Mouse (Mus musculus) hindbrain, embryonic 15.5 days (tissue): ENCODE measurements around the gene Pdzd3. TPM values are rescaled to one million over a fixed set of nuclear protein-coding genes. Genes with fewer than 3 reads are reported as not detected.

ENCODE experiments used
- ATAC-seq: fragments of 200-750 bp; cut with Nextera tagmentation; 2 replicates; pipeline ENCODE4 v1.8.0; 2017; ENCODE audit warnings: low read depth, moderate number of reproducible peaks, moderate TSS enrichment; ENCODE audit not compliant: low FRiP score
- H3K27ac ChIP-seq: fragments of 300-500 bp; sonication (generic); replicated peaks from 2 replicates; pipeline ENCODE4 v1.5.1; 2015; ENCODE audit warnings: mild to moderate bottlenecking, inconsistent platforms
- H3K27me3 ChIP-seq: fragments of 300-500 bp; sonication (generic); 2 replicates; pipeline ENCODE4 v1.6.1; 2015; ENCODE audit warnings: control low read depth, inconsistent platforms
- H3K36me3 ChIP-seq: fragments of 300-500 bp; sonication (generic); 2 replicates; pipeline ENCODE4 v1.6.1; 2015; ENCODE audit warnings: control low read depth, inconsistent platforms
- H3K4me1 ChIP-seq: fragments of 300-500 bp; sonication (generic); replicated peaks from 2 replicates; pipeline ENCODE4 v1.6.1; 2015; ENCODE audit warnings: control low read depth, inconsistent platforms
- H3K4me2 ChIP-seq: fragments of 300-500 bp; sonication (generic); 2 replicates; pipeline ENCODE4 v1.6.1; 2015; ENCODE audit warnings: moderate library complexity, mild to moderate bottlenecking, inconsistent platforms
- H3K4me3 ChIP-seq: fragments of 300-500 bp; sonication (generic); 2 replicates; pipeline ENCODE4 v1.5.1; 2015; ENCODE audit warnings: mild to moderate bottlenecking, inconsistent platforms
- H3K9ac ChIP-seq: fragments of 300-500 bp; sonication (generic); 2 replicates; pipeline ENCODE4 v1.6.1; 2015; ENCODE audit warnings: inconsistent platforms
- H3K9me3 ChIP-seq: fragments of 300-500 bp; sonication (generic); 2 replicates; pipeline ENCODE4 v1.6.1; 2016; ENCODE audit warnings: control low read depth, inconsistent platforms
- WGBS: fragments of 180-500 bp; shearing (Covaris S2); methylation state at CpG from one replicate; pipeline ENCODE4 v1.1.7; 2015; 5-methylcytosine and 5-hydroxymethylcytosine counted together
- polyA plus RNA-seq: library from polyadenylated mRNA; unstranded; fragments of >200 nt; fragmentation: Nextera tagmentation; extraction: Ambion mirVana; gene quantifications from 2 replicates; pipeline ENCODE4 v1.2.1, GENCODE M21; 2015

Pdzd3 gene
- polyA plus RNA-seq, 1 experiment from 2014 or later: 0.87 TPM

DNA sequence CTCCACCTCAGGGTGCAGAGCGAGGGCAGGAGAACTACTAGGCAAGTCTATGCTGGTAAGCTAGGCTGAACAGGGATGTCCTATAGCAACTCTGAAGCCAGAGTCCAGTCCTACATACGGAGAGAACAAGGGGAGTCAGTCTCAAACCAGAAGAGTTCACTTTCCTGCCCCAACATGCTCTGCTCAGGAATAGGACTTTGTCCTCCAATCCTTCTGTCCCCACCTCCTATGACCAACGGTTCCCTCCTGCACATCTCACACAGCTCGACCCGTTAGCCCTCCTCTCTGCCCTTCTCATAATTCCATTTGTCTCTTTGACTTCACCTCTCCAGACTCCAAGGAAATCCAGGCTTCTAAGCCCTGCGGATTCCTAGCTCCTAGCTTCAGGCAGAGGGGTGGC is 3.4 kb downstream of the Pdzd3 start:
- Histone ChIP-seq H3K27ac (no peak overlapping the region), H3K27me3 (no peaks in the 10 kb centered on the region), H3K4me1 (peaks cover 12% of the 10 kb centered on the region; the same call in 1 of the 2 replicates), H3K36me3 (no peaks in the 10 kb centered on the region), H3K4me2 (no peak overlapping the region), H3K9me3 (no peaks in the 10 kb centered on the region), H3K4me3 (no peak overlapping the region), H3K9ac (no peak overlapping the region)
- 84% methylated on average over 6 of the region's 6 CpGs for WGBS
- ATAC-seq: no peak

DNA sequence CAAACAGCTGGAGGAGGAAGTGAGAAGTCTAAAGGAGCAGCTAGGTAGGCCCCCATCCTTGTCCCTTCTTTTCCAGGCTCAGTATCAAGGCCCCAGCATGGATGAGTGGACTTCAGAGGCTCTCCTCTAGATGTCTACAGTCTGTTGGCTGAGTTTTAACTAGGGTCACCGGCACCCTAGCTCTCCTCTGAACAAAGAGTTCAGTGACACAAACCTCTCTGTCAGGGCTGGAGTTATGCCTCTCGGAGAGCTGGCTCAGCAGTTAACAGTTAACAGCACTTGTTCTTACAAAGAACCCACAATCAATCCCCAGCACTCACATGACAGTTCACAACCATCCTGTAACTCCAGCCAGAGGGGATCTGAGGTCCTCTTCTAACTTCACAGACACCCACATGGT is 7.7 kb downstream of the Pdzd3 start:
- Histone ChIP-seq H3K27ac (no peak overlapping the region), H3K4me2 (no peak overlapping the region), H3K4me3 (no peak overlapping the region), H3K9me3 (no peaks in the 10 kb centered on the region), H3K27me3 (no peaks in the 10 kb centered on the region), H3K9ac (no peak overlapping the region), H3K36me3 (no peaks in the 10 kb centered on the region), H3K4me1 (0 out of 2 replicates have a peak, but pooled peaks cover 2% of the 10 kb centered on the region)
- no peak for ATAC-seq
- 52% methylated on average over 2 of the region's 2 CpGs for WGBS

GRCm38 (mm10) chr9:44241418-44241817 is 9.9 kb downstream of the Pdzd3 start:
- Histone ChIP-seq H3K27ac (no peak overlapping the region), H3K9ac (no peak overlapping the region), H3K4me1 (0 out of 2 replicates have a peak, but pooled peaks cover 2% of the 10 kb centered on the region), H3K27me3 (no peaks in the 10 kb centered on the region), H3K4me3 (no peak overlapping the region), H3K9me3 (no peaks in the 10 kb centered on the region), H3K4me2 (no peak overlapping the region), H3K36me3 (no peaks in the 10 kb centered on the region)
- WGBS: 74% methylated on average over 9 of the region's 9 CpGs
- ATAC-seq: no peak

- H3K36me3 ChIP-seq: no peaks in the 10 kb centered on the region
- H3K27ac ChIP-seq: no peak overlapping the region
- H3K4me2 ChIP-seq: no peak overlapping the region
- no peaks in the 10 kb centered on the region for H3K9me3 ChIP-seq
- ATAC-seq: no peak
- H3K27me3 ChIP-seq: no peaks in the 10 kb centered on the region
- 41% methylated on average over 5 of the region's 5 CpGs for WGBS
- H3K4me1 ChIP-seq: 0 out of 2 replicates have a peak, but pooled peaks cover 2% of the 10 kb centered on the region
- no peak overlapping the region for H3K4me3 ChIP-seq
- no peak overlapping the region for H3K9ac ChIP-seq
Measured at GRCm38 (mm10) chr9:44240911-44241310, 10.4 kb downstream of the Pdzd3 start.

DNA sequence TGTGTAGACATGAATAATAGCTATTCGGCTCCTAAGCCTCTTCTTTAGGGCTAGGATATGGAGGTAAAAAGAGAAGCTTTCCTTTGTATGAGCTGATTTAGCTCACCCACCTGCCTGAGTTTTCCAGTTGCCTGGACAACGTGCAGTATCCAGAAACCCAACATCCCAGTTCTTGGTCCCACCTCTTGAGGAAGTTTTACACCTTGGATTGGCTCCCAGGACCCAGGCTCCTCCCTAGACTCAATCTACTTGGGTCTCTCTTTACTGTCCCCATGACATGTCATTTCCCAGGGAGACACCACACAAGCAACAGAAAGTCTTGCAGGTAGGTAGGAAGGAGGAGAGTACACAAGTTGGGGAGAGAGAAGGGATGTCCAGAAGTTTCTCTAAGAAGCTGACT is 10.9 kb downstream of the Pdzd3 start, which contains the start of gene Ccdc153:
Gene Ccdc153, plus strand, starts transcription at position 278 of the 400 bp plus-strand sequence.
- WGBS: 61% methylated on average over 2 of the region's 2 CpGs
- Histone ChIP-seq H3K4me3 (no peak within 1 kb of the TSS), H3K4me2 (no peak within 1 kb of the TSS), H3K36me3 (no peaks in the 10 kb centered on the region), H3K27me3 (no peaks in the 10 kb centered on the region), H3K27ac (no peak within 1 kb of the TSS), H3K9ac (no peak within 1 kb of the TSS), H3K4me1 (0 out of 2 replicates have a peak, but pooled peaks cover 2% of the 10 kb centered on the region), H3K9me3 (no peaks in the 10 kb centered on the region)
- no peak for ATAC-seq

GRCm38 (mm10) chr9:44239447-44239846 is 11.8 kb downstream of the Pdzd3 start:
- 9% methylated on average over 5 of the region's 5 CpGs for WGBS
- no peak for ATAC-seq
- no peak overlapping the region for H3K4me3 ChIP-seq

DNA sequence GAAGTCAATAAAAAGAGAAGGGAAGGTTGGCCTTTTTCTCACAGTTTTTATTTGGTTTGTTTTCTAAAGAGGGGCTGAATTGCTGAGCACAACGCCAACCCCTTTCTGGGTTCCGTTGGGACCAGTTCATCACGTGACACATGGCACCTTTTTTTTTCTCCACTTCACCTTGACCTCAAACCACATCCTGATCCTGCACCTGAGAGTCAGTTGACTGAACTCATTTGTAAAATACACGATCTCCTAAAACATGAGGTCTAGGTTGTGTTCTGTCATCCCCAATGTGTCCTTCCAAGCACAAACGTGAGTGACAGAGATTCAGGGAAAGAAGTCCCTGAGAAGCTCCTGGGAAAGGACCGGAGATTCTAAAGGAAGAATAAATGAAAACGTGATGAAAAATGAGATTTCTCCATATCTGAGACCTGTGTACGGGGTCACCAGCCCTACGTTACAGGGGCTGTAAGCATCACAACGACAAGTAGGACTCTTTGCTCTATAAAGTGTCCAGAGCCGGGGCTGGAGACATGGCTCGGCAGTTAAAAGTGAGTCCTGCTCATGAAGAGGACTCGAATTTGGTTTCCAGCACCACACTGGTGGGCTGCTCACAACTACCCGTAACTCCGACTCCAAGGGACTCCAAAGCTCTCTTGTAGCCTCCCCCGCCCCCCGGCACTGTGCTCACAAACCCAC is 12.6 kb downstream of the Pdzd3 start:
- WGBS: 83% methylated on average over 17 of the region's 17 CpGs
- H3K9ac ChIP-seq: no peak overlapping the region
- no peak overlapping the region for H3K4me3 ChIP-seq
- no peaks in the 10 kb centered on the region for H3K36me3 ChIP-seq
- H3K4me1 ChIP-seq: peaks cover 10% of the 10 kb centered on the region
- H3K4me2 ChIP-seq: no peak overlapping the region
- ATAC-seq: no peak
- H3K27me3 ChIP-seq: no peaks in the 10 kb centered on the region
- H3K27ac ChIP-seq: no peak overlapping the region
- H3K9me3 ChIP-seq: no peaks in the 10 kb centered on the region

More at GRCm38 (mm10) chr9:44239447-44239846, 11.8 kb downstream of the Pdzd3 start:
- H3K4me1 ChIP-seq: peaks cover 7% of the 10 kb centered on the region
- H3K27ac ChIP-seq: no peak overlapping the region
- H3K4me2 ChIP-seq: no peak overlapping the region
- H3K9ac ChIP-seq: no peak overlapping the region
- no peaks in the 10 kb centered on the region for H3K36me3 ChIP-seq
- H3K9me3 ChIP-seq: no peaks in the 10 kb centered on the region
- no peaks in the 10 kb centered on the region for H3K27me3 ChIP-seq

DNA sequence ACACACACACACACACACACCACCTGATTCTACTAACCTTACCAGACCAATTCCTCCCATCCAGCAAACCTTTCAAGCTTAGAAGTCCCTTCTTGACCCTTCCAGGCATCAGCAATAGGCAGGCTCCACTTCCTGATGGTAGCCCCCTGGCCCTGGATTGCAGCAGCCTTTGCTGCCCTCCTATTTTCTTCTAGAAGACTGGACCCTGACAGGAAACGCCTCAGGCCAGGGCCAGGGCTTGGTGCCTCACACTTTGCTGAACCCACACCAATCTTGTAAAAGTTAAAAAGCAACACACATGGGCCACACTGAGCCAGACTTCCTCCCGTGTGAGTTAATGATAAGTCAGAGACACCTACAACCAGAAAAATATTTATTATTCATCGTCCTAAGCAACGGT is 14.1 kb downstream of the Pdzd3 start:
- H3K4me3 ChIP-seq: no peak overlapping the region
- peaks cover 18% of the 10 kb centered on the region for H3K4me1 ChIP-seq
- no peak for ATAC-seq
- H3K9ac ChIP-seq: no peak overlapping the region
- WGBS: 82% methylated on average over 4 of the region's 4 CpGs
- no peak overlapping the region for H3K4me2 ChIP-seq
- no peak overlapping the region for H3K27ac ChIP-seq
- H3K9me3 ChIP-seq: no peaks in the 10 kb centered on the region
- no peaks in the 10 kb centered on the region for H3K36me3 ChIP-seq
- no peaks in the 10 kb centered on the region for H3K27me3 ChIP-seq

DNA sequence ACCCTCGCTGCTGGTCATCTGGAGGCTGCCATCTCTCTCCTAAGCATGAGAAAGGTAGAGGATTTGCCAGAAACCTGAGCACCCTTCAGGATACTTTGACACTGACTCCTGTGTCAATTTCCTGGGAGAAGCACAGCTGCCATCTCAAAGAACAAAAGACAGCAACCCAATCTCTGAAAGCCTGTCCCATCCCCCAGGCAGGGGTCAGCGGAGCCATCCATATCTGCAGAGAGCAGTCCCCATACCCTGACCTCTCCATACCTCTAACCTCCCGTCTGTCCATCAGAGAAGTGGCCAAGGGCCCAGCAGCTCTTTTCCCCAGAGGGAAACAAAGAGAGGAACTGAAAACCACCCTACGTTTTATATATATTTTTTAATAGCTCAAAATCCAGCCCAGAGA is 14.7 kb downstream of the Pdzd3 start:
- ATAC-seq: no peak
- H3K27ac ChIP-seq: no peak overlapping the region
- no peaks in the 10 kb centered on the region for H3K36me3 ChIP-seq
- H3K9me3 ChIP-seq: no peaks in the 10 kb centered on the region
- H3K4me2 ChIP-seq: no peak overlapping the region
- 63% methylated on average over 4 of the region's 4 CpGs for WGBS
- peaks cover 23% of the 10 kb centered on the region for H3K4me1 ChIP-seq
- no peak overlapping the region for H3K9ac ChIP-seq
- no peak overlapping the region for H3K4me3 ChIP-seq
- H3K27me3 ChIP-seq: no peaks in the 10 kb centered on the region

DNA sequence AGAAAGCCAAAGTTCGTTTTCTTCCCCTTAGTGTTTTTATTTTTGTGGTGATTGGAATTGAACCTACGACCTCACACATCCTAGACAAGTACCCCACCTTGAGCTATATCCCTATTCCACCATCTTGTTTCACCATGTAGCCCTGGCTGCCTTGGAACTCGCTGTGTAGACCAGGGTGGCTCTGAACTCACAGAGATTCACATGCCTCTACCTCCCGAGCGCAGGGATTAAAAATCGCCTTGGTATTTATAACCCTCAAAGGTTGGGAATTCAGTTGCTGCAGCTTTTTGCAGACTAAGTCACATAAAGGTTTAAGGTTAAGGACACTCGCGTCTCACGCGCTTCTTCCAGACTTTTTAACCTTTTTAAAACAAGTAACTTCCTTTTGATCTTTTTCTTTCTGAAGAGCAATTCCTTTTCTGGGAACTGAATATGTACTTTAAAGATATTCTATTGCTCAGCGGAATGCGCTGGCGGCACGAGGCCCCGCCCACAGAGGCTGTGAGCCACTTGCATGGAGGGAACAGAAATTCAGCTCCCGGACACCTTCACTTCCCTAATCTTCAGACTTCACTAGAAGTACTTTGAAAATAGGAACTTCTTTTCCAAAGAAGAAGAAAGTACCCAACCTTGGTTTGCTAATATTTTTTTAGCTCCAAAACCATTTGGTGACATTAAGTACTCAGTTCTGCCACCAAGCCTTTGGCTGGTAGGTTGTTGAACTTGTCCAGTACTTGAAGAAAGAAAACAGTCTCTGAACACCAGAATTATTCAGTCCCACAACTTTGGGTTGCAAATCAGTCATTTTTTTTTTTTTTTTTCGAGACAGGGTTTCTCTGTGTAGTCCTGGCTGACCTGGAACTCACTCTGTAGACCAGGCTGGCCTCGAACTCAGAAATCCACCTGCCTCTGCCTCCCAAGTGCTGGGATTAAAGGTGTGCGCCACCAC is 16.5 kb downstream of the Pdzd3 start:
- Histone ChIP-seq H3K27me3 (no peaks in the 10 kb centered on the region), H3K4me2 (peak overlapping the region; percentile 52), H3K36me3 (no peaks in the 10 kb centered on the region), H3K9me3 (no peaks in the 10 kb centered on the region), H3K9ac (peak overlapping the region; percentile 30), H3K4me1 (peaks cover 34% of the 10 kb centered on the region), H3K27ac (peak overlapping the region; percentile 49), H3K4me3 (peak overlapping the region; percentile 87)
- ATAC-seq: 0 out of 2 replicates have a peak, but pooled peaks have one; percentile 13
- 28% methylated on average over 19 of the region's 19 CpGs for WGBS

DNA sequence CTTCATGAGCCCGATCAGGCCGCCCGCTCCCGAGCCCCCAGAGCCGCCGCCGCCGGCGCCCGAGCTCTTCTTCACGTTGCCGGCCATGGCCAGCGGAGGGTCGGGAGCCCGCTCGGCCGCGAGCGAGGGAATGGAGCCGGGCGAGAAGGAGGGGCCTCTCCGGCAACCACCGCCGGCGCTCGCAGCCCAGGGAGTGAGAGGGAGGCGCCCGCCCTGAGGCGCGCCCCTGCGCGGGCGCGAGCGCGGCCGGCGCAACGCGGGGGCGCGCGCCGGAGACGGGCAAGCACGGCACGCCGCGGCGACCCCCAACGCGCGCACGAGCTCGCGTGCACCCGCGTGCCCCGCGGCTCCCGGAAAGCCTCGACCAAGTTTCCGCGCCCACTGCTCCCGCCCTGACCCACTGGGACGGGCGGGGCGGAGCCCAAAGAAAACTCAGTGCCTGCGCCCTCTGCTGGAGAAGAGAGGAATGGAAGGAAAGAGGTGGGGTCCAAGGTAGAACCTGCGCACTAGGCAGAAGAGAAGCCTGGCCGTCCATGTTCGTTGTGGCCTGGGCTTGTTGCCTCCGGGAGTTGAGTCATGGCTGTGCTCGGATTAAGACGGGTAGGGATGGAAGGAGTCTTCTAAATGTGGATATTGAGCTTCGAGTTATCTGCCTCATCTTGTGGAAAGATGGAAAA is 17.3 kb downstream of the Pdzd3 start, which contains the start of gene Cbl:
Gene Cbl, minus strand, starts transcription at position 248 of the 677 bp plus-strand sequence.
- Histone ChIP-seq H3K9ac (peak within 1 kb of the TSS; percentile 86), H3K36me3 (no peaks in the 10 kb centered on the region), H3K9me3 (no peaks in the 10 kb centered on the region), H3K4me3 (peak within 1 kb of the TSS; percentile 87), H3K4me2 (peak within 1 kb of the TSS; percentile 64), H3K27me3 (no peaks in the 10 kb centered on the region), H3K4me1 (peaks cover 31% of the 10 kb centered on the region), H3K27ac (peak within 1 kb of the TSS; percentile 97)
- peak; percentile 94 for ATAC-seq
- under 1% methylated on average over 76 of the region's 76 CpGs for WGBS
